Mouse (Mus musculus) gastrocnemius, adult 18-20 months (tissue): ENCODE results near the gene Saysd1. TPM values are rescaled to one million over a fixed set of nuclear protein-coding genes. Genes with fewer than 3 reads are reported as not detected.

Experiments used
- DNase-seq: peaks from one replicate; pipeline ENCODE4 v3.0.0; 2021; ENCODE audit warnings: low spot score
- long read RNA-seq, 2 experiments: library from polyadenylated mRNA; stranded (forward); transcript quantifications; one replicate each; pipeline ENCODE4 v2.0.0; 2021
- total RNA-seq, 2 experiments: library from RNA; stranded (reverse); gene quantifications; 2 replicates each; pipeline ENCODE4 v1.2.3; 2021

The Saysd1 gene
- total RNA-seq, result 1 to 10 TPM; 2.8 to 2.9 TPM
- long read RNA-seq, experiment 1, transcript Saysd1-201 (2 exons, 2,315 nt), result major isoform, 14 of 15 reads
- long read RNA-seq, experiment 1, partial matches to known transcripts, result 0 of 15 reads
- long read RNA-seq, experiment 1, other reads (novel, unspliced or antisense), result 1 of 15 reads
- long read RNA-seq, experiment 2, transcript Saysd1-201 (2 exons, 2,315 nt), result major isoform, 11 of 11 reads
- long read RNA-seq, experiment 2, partial matches to known transcripts, result 0 of 11 reads
- long read RNA-seq, experiment 2, other reads (novel, unspliced or antisense), result 0 of 11 reads

DNA sequence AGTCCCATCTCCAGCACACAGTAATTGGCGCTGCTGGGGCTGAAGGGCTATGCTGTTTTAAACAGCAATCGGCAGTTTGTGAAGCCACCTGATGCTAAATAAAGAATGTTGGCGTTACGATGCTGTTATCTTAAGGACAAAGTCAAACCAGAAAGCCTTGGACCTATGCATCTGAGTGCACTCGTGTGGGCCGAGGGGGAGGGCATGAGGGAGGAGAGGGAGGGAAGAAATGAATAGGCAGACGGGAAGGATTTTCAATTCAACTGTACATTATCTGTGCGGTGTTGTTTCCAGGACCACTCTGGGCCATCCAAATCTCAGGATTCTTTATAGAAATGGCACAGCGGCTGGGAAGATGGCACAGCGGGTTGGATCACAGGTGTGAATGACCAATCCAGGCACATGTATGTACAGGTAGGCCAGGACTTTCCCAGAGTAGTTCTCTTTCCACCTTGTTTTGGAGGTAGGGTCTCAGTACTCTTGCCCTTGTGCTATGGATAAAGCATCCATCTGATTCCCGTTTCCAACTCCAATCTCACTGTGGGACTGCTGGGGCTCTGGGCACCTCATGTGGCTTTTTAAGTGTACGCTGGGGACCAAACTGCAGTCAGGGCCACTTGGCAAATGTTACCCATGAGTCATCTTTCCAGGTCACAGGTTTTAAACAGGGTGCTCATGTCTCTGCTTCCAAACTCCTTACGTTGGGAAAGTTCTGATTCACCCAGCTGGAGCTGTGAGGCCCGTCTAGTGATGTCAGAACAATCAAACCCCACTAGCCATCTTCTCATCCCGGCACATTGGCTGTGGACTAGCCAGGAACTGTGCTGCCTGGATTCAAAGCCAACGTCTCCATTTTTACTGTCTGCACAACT lies at the start of gene Saysd1:
Gene Saysd1 (minus strand): TSS at position 51 of the 872 bp plus-strand sequence.
- no peak for DNase-seq

DNA sequence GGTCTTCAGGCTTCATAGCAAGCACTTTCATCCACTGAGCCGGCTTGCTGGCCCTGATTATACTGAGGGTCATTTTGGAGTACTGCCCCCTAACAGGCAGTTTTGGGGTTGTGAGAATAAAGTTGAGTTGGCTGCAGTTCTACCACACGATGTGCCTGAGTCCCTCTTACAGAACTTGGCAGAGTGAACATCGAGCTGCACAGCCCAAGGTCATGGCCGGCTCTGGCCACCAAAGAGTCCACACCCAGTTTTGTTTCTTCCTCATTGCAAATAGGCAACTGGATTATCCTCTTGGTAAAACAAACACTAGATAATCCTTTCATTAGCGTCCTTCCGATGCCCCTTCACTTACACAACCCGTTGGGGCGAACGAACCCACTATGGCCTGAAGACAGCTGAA lies 47.1 kb upstream of the Saysd1 start:
- DNase-seq, result no peak

DNA sequence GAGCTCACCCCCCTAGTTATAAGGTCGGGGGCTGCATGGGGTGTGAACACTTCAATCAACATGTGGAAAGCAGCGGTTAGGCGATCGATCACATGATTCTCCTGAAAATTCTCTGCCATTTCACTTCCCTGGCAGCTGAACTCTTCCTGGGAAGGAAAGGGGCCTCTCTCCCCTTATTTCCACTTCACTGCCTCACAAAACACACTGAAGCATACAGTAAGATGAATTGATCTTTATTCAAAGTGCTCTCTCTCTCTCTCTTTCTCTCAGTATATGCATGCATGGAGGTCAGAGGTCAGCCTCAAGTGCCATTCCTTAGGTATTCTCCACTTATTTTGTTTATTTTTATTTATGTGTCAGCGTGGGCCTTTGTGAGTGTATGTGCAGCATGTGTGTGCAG lies 45.4 kb upstream of the Saysd1 start:
- no peak for DNase-seq

DNA sequence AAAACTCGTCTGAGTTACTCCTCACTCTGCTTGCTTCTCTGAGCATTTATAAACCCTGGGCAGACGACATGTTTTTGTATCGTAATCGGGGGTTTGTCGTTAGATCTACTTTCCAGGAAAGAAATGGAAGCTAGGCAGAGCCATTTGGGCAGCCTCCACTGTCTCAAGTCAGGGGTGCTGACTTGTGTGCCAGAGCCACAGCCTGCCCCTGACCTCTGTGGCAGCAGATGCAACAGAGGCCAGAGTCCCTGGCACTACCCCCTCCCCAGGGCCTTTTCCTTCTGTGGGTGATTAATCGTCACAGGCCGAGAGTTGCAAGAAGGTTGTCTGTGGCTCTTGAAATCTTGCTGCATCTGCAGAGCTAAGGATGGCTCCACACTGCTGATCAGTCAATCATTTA lies 44.3 kb upstream of the Saysd1 start:
- no peak for DNase-seq

DNA sequence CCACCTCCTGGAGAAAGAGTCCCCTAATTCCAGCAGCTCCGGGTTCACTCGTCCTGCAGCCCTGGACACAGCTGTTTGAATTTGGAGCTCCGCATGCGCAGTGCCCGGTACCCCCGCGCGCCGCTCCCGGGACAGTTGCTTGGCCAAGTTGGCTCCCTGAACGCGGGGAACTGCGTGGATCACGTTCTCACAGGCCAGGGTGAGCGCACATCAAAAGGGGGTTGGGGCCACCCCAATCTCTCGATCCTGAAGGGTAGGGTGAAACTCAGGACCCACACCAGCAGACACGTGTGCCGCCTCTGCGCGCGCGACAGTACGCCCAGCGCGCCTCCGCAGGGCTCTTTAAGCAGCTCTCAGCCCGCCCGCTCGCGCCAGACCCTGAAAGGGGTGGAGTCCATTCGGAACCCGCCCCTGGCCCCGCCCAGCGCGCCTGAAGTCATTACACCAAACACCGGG lies 43.2 kb upstream of the Saysd1 start, which contains the start of gene Kcnk5:
Gene Kcnk5 (minus strand): TSS at position 344 of the 456 bp plus-strand sequence.
- DNase-seq, result peak; percentile 87

DNA sequence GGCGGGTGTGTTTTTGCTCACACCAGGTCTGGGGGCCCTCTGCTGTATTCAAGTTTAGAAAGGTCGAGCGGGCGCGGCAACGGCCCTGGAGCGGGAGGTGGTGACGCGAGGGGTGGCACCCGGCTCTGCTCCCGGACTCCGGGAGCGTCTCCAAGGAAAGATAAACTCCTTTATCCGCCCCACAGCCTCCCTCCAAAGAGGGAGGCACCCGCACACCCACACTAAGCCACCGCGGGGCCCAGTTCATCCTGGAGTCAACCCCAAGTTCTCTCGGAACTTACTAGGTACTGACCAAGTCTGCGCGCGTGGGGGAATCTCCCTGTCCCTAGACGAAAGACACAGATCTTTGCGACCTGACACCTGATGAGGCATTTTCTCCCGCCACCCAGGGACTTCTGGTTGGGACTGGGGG lies 42.4 kb upstream of the Saysd1 start:
- no peak for DNase-seq

DNA sequence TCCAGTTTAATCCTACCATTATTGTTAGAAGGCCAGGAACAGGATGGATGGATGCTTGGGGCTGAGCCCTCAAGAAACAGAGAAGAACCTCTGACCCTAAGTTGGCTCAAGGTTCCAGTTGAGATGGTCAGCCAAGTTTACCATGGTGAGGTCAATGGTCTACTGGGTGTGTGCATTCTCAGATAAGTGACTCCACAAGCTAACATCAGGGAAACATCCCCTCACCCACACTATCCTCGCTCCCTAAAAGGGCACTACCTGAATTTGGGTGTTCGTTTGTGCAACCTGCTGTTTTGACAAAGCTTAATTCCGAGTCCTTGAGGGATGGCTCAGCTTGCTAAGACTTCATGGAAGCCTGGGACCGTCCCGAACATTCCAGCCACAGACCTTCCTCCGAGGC lies 42.0 kb upstream of the Saysd1 start:
- no peak for DNase-seq

DNA sequence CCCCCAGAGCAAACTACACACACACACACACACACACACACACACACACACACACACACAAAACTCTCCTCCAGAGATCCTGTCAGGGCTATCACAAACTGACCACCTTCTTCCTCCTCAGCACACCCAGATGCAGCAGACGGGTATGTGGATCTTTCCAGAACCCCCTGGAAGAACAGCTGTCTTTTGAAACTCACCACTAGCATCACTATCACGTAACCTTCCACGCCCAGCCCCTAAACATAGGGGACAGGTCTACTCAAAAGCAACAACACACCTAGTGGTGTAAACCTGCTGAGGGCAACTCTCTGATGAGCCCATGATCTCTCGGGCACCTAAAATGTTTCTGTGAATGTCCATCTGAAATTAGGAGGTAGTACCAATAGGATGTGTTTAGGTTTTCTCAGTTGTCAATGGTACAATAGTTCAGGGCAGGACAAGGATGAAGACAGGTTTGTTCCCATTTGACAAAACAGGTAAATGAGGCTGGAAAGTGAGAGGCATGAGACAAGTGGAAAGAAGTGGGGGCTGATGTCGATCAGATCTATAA lies 41.5 kb upstream of the Saysd1 start:
- DNase-seq, result no peak

DNA sequence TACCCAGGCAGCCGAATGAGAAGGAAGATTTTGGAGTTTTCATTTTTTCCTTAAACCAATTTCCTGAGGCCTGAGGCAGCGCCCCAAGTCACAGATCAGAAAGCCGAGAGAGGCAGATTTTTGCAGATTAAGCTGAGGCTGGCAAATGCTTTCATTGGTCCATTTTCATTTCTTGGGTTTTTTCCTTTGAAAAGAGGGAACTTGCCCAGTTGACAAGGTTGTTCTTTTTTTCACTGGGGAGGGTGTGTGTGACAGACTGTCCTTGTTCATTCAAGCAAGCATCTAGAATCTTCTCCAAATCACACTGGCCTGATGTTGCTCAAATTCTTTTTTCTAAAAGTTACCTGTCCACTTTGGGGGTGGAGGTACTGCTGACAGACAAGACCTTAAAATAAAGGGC lies 40.7 kb upstream of the Saysd1 start:
- DNase-seq, result no peak

DNA sequence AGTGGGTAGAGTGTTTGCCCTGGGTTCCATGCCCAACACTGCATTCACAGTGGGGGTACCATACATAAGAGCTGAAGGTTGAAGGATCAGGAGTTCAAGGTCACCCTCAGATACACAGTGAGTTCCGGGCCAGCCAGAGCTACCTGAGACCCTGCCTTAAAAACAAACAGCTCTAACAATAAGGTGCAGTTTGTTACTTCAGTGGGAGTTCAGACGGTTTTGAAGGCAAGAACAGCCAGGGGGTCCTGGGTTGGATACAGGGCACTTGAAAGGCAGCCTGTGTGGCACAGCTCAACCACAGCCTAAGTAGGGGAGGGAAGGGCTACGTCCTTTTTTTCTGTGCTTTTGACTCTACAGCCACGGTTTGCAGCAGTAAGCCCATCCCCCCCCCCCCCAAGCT lies 40.3 kb upstream of the Saysd1 start:
- no peak for DNase-seq

DNA sequence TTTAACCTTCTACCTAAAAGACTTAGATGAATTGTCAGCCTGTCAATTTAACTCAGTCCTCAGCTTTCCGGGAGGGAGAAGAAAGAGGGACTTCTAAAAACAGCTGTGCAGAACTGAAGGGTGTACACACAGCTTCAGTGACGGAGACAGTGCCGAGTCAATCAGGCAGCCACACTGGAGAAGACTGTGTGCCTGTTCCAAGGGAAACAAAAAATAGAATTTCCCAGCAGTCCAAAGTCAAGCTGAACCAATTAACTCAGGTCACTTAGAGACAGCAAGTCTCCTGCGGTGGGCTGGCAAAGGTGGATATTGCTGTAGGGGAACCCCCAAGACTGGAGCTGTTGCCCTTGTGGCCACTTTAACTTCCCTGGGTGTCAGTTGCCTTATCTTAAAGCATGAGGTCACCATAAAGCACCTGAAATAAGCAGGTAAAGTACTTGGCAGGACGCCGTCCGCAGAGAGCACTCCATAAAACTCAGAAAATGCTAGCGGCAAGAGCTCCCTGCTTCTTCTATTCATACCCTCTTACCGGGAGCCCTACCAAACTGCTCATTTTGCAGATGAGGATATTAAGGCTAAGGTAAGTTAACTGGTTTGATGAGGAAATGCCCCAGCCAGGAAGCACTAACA lies 39.3 kb upstream of the Saysd1 start:
- DNase-seq, result no peak

DNA sequence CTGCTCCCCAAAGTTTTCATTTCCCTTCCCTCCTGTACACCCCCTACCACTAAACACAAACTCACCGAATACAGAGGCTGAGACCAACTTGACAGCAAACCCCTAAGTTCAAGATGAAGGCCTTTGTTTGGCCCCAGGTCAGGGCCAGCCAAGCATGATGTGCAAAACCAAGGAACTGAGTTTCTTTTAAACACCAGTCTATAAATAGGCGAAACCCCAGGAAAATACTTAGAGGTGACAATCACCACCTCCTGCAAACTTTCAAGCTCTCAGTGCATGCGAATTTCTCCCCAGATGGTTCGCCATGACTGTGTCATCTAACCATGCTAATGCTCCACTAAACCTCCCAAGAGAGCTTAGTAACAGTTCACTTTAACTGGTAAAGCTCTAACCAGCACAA lies 37.4 kb upstream of the Saysd1 start:
- no peak for DNase-seq

DNA sequence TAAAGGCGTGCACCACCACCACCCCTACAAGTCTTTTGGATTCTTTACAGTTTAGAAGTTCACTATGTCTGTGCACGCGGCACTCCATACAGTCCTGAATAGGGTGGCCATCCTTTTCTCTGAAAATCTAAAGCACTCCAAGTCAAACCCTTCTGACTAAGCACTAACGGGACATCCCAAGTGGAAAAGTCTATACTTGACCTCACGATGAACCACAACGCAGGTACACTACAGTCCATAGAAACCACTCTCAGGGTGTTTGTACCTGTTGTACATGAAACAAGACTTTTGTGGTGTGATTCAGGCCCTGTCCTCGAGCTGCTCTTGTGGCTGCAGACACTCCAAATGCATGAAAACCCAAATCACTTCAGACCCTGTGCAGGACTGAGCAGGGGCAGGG lies 36.8 kb upstream of the Saysd1 start:
- DNase-seq, result no peak

DNA sequence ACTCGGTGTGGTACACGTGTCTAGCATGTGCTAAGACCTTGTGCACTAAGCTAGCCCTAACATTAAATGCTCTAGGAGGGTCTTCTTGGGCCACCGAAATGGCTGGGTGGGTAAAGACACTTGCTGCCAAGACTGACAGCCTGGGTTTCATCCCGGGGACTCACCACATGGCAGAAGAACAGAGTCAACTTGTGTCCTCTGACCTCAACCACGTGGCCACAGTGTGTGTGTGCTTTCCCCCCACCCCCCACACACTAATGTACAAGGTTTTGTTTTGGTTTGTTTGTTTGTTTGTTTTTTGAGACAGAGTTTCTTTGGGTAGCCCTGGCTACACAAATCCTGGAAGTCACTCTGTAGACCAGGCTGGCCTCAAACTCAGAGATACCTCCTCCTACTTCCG lies 36.4 kb upstream of the Saysd1 start:
- no peak for DNase-seq

DNA sequence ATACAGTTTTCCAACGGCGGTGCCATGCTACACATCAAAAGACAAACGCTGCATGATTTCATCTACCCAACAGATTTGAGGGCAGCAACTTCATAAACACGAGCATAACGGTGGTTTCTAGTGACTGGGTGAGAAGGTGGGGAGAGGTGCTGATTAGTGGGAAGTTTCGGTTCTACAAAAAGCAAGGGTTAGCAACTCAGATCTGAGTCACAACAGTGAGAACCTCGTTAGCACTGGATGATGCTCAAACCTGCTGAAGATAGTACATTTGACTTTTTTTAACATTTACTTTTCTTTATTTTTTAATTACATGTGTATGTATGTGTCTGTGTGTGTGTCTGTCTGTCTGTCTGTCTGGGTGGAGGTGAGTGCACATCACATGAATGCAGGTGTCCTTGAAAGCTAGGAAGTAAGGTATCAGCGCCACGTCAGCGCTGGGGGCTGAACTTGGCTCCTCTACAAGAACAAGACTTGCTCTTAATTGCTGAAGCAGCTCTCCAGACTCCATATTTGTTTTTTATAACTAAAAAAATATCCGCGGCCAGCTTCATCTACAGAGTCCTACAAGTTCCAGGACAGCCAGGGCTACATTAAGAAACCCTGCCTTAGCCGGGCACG lies 35.6 kb upstream of the Saysd1 start:
- no peak for DNase-seq

DNA sequence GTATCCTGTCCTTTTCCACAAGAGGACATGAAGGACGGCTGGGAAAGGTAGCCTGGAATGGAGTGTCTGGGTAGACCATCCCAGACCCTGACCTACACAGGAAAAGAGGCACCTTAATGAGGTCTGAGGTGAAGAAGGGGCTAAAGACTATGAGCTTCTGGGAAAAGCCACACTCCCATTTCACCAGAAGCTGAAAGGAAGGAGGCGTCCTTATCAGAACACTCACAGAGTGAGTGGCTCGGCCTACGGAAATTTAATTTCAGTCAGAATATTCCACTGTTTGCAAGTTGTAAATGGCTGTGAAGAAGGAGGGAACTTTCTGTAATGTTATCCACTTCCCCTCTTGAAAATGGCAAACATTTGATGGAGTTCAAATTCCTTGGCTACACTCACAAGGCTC lies 34.6 kb upstream of the Saysd1 start:
- DNase-seq, result no peak

DNA sequence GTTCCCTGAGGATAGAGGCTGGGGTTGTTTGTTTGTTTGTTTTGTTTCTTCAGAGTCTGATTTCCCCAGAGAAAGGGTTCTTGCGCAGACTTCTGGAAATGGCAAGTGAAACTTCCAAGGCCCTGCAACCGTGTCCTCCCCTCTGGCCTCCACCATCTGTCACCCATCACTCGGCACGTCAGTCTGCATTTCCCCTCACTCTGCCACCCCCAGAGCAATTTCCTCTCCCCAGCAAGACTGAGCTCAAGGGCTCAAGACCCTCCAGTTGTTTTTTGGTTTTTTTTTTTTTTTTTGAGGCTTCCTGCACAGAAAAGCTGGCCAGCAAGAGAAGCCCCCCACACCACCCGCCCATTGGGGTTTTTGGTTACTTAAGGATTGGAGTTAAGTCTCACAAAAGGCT lies 34.2 kb upstream of the Saysd1 start:
- no peak for DNase-seq

DNA sequence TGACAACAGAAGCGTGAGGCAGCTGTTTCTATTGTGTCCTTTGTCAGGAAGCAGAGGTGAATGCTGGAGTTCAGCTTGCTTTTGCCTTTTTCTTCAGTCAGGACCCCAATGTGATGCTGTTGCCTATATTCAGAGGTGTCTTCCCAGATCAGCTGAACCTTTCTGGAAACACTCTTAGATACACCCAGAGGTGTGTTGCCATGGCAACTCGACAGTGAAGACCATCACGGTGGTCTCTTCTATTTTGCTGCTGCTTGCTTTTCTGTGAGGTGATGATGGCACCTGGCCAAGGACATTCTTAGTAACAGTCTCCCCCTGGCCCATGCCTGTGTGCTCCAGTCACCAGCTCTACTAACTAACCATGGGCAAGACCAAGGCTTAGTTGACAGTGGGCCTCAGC lies 33.5 kb upstream of the Saysd1 start:
- no peak for DNase-seq

DNA sequence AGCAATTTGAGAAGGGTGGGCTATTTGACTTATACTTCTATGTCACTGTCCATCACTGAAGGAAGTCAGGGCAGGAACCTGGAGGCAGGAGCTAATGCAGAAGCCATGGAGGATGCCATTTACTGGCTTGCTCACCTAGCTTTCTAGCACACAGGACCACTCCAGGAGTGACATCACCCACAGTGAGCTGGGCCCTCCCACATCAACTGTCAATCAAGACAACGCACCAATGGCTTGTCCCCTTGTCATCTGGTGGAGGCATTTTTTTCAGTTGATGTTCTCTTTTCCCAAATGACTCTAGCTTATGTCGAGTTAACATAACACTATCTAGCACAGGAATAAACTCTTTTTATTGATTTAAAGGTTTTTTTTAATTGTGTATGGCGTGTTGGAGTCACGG lies 30.9 kb upstream of the Saysd1 start:
- no peak for DNase-seq

DNA sequence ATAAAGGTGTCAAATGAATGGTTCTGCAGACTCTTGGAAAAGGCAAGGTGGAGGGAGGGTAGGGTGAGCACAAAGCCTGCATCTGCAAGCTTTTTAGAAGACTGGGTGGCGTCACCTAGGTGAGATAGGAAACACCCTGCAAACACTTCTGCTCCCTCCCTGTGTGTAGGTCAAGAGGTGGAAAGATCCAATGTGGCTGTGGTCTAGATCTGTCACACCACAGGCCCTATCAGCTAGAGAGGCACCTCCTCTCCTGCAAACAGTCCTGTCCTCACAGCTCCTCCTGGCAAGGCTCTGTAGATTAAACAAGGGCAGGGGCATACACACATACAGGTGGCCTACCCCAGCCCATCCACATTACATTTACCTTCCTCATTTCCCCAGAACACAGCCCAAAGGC lies 30.1 kb upstream of the Saysd1 start:
- no peak for DNase-seq

DNA sequence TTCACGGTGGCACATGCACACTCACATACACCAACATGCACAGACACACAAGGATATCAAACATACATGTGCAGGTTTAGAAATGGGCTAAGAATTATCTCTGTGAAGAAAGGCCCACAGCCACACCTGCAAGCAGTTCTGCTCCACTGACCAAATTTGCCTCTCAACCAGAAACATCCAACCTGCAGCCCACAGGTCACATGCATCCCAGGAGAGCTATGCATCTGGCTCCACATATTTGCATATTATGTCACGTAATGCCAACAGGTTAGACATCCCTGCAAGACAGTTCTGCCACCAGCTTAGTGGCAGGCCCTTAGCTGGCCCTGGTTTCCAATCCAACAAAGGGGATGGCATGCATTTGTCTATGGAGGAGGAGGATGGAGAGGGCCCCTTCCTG lies 29.7 kb upstream of the Saysd1 start:
- no peak for DNase-seq

DNA sequence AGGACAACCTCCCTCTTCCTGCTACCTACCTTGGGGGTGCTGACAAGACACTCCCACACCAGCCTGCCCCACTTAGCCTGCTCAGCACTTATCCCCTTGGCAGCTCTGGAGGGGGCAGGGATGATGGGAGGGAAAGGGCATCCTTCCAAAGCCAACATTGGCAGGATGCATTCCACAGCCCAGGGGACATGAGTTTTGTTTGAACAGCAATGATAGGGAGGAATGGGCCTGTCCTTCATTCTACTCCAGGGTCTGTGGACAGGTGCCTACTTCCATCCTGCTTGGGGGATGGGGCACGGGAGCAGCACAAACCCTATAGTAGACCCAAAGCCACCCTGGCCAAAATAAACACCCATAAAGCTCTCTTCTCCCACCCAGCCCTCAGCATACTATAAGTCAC lies 27.1 kb upstream of the Saysd1 start:
- DNase-seq, result no peak
